Mouse (Mus musculus) forebrain, embryonic 10.5 days (tissue): ENCODE measurements around the gene Chpf. TPM values are rescaled to one million over a fixed set of nuclear protein-coding genes. Genes with fewer than 3 reads are reported as not detected.
A peak's percentile ranks its signal among the peaks of the same experiment; 100 is the strongest.

ENCODE experiments used
- DNase-seq: peaks from one replicate; pipeline ENCODE4 v3.0.0-alpha.2; 2017; ENCODE audit warnings: low spot score; ENCODE audit errors: extremely low spot score
- H3K27ac ChIP-seq: fragments of 300-500 bp; sonication (generic); 2 replicates; pipeline ENCODE4 v1.5.1; 2016; ENCODE audit warnings: mild to moderate bottlenecking
- H3K27me3 ChIP-seq: fragments of 300-500 bp; sonication (generic); 2 replicates; pipeline ENCODE4 v1.6.1; 2016; ENCODE audit warnings: mild to moderate bottlenecking; ENCODE audit not compliant: poor library complexity, severe bottlenecking
- H3K36me3 ChIP-seq: fragments of 300-500 bp; sonication (generic); replicated peaks from 2 replicates; pipeline ENCODE4 v1.6.1; 2016; ENCODE audit warnings: mild to moderate bottlenecking, moderate library complexity
- H3K4me1 ChIP-seq: fragments of 300-500 bp; sonication (generic); 2 replicates; pipeline ENCODE4 v1.6.1; 2016
- H3K4me3 ChIP-seq: fragments of 300-500 bp; sonication (generic); 2 replicates; pipeline ENCODE4 v1.5.1; 2016; ENCODE audit warnings: mild to moderate bottlenecking, moderate library complexity
- H3K9me3 ChIP-seq: fragments of 300-500 bp; sonication (generic); 2 replicates; pipeline ENCODE4 v1.6.1; 2016; ENCODE audit warnings: mild to moderate bottlenecking, moderate library complexity
- WGBS: fragments of 180-500 bp; shearing (Covaris S2); methylation state at CpG from one replicate; pipeline ENCODE4 v1.1.7; 2016; 5-methylcytosine and 5-hydroxymethylcytosine counted together
- polyA plus RNA-seq: library from polyadenylated mRNA; unstranded; fragments of >200 nt; fragmentation: Nextera tagmentation; extraction: Ambion mirVana; gene quantifications from 2 replicates; pipeline ENCODE4 v1.2.1, GENCODE M21; 2016

Gene Chpf
- polyA plus RNA-seq, 1 experiment from 2014 or later: 20.1 TPM

DNA sequence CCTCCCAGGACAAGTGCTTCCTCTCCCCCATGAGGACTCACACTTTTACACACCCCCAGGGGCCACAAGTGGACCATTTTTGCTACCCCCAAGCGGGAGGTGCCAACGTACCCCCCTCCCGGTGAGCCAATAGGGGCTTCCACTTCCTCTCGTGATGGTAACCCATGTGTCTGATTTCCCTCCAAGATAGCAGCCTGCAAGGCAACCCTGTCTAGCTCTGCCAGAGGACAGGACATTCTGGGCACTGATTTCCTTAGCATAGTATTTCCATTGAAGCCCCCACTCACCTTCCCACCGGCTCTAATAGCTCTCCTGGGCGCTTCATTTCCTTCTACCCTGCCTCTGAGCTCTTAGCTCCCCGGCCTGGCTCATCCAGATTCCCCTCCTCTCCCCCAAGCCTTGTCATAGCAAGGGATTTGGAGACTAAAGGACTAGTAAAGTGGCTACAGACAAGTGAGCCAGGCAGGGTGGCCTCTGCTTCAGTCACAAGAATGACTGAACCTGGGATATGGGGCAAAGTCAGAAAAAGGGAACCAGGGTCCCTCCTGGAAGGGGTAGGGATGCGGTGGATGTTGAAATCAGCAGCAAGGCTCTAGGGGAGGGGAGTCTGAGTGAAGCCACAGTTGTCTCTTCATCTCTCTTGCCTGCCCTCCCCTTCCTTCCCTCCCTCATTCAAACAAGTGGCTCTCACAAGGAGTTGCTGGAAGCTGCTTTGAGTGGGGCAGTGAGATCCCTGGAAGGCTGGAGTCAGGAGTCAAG is 29.6 kb downstream of the Chpf start:
- Histone ChIP-seq H3K4me1 (peaks cover 100% of the 10 kb centered on the region), H3K27ac (peak overlapping the region; percentile 80)

DNA sequence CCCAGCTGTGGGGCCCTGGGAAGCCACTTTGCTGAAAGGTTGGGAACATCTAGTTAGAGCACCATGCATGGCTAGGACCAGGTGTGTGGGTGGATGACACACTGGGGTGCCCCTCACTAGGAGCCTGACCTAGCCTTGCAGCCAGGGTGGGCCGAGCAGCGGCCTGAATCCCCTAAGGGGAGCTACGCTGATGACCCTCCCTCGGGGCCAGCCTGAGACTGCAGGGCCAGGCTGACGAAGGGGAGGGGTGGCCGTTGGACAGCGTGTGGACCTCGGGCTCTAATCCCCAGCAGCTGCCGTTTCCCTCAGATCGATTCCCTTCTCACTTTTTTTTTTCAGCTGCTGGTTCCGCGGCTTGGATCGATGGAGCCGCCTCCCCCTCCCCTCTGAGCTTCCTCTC is 30.2 kb downstream of the Chpf start:
- no peak for DNase-seq
- H3K36me3 ChIP-seq: no peaks in the 10 kb centered on the region
- H3K9me3 ChIP-seq: no peaks in the 10 kb centered on the region
- H3K4me3 ChIP-seq: peak overlapping the region; percentile 19; the same call in 1 of the 2 replicates
- WGBS: 0% methylated on average over 14 of the region's 14 CpGs
- peaks cover 100% of the 10 kb centered on the region for H3K27me3 ChIP-seq
- peak overlapping the region; percentile 80 for H3K27ac ChIP-seq
- peaks cover 100% of the 10 kb centered on the region for H3K4me1 ChIP-seq

More for the DNA sequence above, 29.6 kb downstream of the Chpf start:
- H3K9me3 ChIP-seq: no peaks in the 10 kb centered on the region
- H3K4me3 ChIP-seq: peak overlapping the region; percentile 46
- no peaks in the 10 kb centered on the region for H3K36me3 ChIP-seq
- no peak for DNase-seq
- 4% methylated on average over 8 of the region's 8 CpGs for WGBS
- peaks cover 100% of the 10 kb centered on the region for H3K27me3 ChIP-seq

DNA sequence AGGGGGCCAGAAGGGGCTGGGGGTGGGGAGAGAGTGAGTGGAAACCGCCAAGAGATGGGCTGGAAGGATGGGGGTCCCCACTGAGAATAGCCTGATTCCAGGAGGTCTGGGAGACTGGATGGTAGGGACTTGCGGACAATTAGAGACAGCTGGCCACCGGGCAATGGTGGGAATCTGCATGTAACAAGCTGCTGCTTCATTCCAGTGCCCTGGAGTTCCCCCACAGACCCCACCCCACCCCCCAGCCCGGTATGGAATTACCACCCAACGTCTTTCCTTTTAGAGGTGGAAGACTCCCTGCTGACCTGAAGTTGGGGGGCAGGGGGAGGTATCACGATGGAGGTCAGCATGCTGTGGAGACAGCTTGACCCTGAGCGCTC is 31.1 kb downstream of the Chpf start:
- Histone ChIP-seq H3K27me3 (peaks cover 100% of the 10 kb centered on the region), H3K9me3 (no peaks in the 10 kb centered on the region), H3K27ac (peak overlapping the region; percentile 80), H3K36me3 (no peaks in the 10 kb centered on the region), H3K4me1 (peaks cover 100% of the 10 kb centered on the region), H3K4me3 (peak overlapping the region; percentile 33)
- no peak for DNase-seq
- 0% methylated on average over 7 of the region's 7 CpGs for WGBS

DNA sequence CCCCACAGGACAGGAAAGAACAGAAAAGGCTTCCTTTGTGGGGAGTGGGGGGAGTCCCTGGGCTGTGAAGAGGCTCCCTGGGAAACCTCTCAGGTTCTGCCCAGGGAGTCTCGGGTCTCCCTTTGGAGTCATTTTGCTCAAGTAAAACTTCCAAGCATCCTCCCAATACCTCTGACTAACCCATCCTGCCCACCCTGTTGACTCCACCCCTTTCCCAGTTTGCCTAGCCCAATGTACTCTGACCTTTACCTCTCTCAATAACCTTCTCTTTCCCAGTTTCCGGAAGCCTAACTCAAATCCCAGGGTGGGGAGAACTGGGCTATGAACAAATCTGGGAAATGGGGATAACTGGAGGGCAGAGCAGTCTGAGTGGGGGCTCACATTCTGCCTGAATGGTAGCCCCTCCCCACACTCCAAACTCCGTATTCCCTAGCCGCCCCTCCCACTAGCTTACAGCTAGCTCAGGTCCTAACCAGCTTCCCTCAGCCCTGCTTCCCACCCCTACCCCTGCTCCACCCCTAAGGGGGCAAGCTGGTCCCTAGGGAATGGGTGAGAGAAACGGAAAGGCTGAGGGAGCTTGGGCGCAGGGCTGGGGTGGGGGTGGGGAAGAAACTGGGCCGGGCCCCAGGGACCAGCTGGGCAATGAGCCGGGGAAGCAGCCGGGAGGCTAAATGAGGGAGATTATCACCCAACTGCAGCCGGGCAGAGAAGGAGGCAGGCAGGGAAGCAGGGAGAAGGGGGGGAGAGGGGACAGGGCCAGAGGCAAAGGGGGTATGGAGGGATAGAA is 31.6 kb downstream of the Chpf start:
- Histone ChIP-seq H3K4me1 (peaks cover 100% of the 10 kb centered on the region), H3K36me3 (0 out of 2 replicates have a peak, but pooled peaks cover 1% of the 10 kb centered on the region), H3K27me3 (peaks cover 100% of the 10 kb centered on the region), H3K9me3 (no peaks in the 10 kb centered on the region), H3K27ac (peak overlapping the region; percentile 80), H3K4me3 (peak overlapping the region; percentile 47)
- WGBS: 1% methylated on average over 10 of the region's 10 CpGs
- peak; percentile 45 for DNase-seq

DNA sequence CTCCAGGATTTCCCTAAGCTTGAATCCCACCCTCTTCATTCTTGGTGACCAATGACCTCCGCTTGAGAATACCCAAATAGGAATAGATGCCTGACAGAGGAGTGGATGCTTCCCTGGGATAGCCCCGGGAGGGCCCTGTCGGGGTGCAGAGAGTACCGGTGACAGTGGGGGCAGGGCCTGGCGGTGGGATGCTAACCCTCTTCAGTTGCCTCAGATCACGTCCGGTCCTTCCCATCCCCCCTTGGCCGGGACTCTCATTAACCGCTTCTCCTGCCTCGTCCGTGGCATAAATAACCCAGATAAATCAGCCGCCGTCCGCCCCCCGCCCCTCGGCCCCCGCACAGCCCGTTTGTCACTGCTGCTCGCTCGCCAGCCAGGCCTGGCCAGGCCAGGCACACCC is 32.5 kb downstream of the Chpf start:
- H3K36me3 ChIP-seq: peaks cover 8% of the 10 kb centered on the region; the same call in 1 of the 2 replicates
- 2% methylated on average over 20 of the region's 20 CpGs for WGBS
- H3K4me3 ChIP-seq: peak overlapping the region; percentile 47
- H3K27ac ChIP-seq: peak overlapping the region; percentile 80
- no peaks in the 10 kb centered on the region for H3K9me3 ChIP-seq
- DNase-seq: peak; percentile 46
- H3K4me1 ChIP-seq: peaks cover 100% of the 10 kb centered on the region
- peaks cover 99% of the 10 kb centered on the region for H3K27me3 ChIP-seq

DNA sequence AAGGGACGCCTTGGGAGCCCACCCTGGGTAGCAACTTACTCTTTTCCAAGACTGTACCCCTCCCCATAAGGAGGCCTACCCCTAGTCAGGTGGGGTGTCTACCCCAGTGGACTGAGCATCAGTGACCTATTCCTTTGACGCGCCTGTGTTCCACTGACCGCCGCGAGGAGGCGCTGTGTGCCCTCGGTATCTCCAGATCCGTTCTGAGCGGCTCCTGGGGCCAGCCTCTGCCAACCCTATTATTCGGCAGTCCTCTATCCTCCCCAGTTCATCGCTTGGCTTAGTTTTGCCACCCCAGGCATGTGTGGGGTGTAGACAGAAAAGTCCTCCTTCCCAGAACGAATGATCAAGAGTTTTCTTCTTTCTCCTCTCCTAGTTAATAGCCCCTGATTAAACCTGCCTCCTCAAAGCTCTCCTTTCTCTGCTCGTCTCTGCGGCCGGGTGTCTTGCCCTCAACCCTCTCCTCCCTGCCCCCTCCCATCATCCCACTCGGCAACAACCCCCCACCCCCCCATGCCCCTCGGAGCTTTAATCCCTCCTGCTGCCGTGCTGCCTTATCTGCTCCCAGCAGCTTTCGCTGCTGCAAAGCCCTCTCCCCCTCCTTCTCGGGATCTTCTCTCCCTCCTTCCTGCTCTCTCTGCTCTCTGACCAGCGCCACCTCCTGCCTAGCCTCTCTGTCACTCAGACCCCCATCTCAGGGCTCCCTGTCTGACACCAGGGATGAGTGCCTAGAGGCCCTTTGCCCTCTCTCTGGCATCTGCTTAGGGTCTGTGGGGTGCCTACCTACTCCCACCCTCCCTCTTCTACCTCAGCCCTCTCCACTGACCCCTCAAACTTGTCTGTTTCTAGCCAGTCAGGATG is 33.1 kb downstream of the Chpf start:
- H3K4me1 ChIP-seq: peaks cover 95% of the 10 kb centered on the region
- peak; percentile 82 for DNase-seq
- peaks cover 92% of the 10 kb centered on the region for H3K27me3 ChIP-seq
- no peaks in the 10 kb centered on the region for H3K9me3 ChIP-seq
- under 1% methylated on average over 22 of the region's 22 CpGs for WGBS
- H3K27ac ChIP-seq: peak overlapping the region; percentile 80
- peaks cover 11% of the 10 kb centered on the region for H3K36me3 ChIP-seq
- peak overlapping the region; percentile 47 for H3K4me3 ChIP-seq

DNA sequence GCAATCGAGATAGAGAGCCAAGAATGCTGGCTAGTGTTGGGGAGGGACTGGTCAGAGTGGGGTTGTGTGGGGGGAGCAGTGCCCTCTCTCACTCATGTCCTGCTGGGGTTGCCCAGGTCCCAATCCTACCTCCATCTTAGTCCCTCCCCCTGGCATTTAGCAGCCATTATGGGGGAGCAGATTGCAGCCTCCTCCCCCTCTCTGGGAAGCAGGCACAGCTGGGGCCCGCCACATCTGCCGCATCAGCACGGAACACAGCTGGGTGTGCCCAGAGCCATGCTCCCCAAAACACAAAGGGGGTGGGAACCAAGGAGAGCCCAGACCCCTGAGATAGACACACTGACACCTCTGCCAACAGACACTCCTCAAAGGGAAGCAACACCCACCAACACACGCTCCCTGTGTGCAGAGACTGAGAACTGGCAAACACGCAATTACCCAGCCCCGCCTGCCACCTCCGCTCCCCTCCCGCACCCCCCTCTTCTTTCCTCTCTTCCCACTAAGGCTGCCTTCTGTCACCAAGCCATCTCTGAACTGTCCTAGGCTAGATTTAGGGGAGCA is 33.9 kb downstream of the Chpf start:
- no peak for DNase-seq
- Histone ChIP-seq H3K4me1 (peaks cover 88% of the 10 kb centered on the region), H3K27me3 (peaks cover 85% of the 10 kb centered on the region), H3K27ac (peak overlapping the region; percentile 80), H3K36me3 (peaks cover 18% of the 10 kb centered on the region), H3K4me3 (peak overlapping the region; percentile 47), H3K9me3 (no peaks in the 10 kb centered on the region)
- WGBS: 17% methylated on average over 9 of the region's 9 CpGs

DNA sequence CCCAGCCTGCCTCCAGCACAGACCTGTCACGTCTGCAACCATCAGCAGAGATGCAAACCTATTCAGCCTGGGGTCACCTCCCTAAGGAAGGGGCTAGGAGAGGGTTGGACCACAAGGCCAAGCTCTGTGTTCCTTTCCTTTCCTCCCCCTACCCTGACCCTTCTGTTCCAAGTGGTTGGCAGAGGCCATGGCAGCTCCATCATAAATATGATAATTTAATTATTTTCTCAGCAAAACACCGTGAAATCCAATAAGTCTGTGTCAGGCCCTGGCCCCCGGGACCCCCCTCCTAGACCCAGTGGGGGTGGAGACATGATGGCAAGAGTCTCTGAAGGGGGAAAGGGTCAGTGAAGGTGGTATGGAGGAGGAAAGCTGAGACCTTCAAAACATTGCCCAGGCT is 34.9 kb downstream of the Chpf start:
- 37% methylated on average over 3 of the region's 3 CpGs for WGBS
- Histone ChIP-seq H3K4me3 (0 out of 2 replicates have a peak overlapping the region, but pooled peaks have one; percentile 4), H3K27ac (peak overlapping the region; percentile 81), H3K27me3 (peaks cover 75% of the 10 kb centered on the region), H3K4me1 (peaks cover 77% of the 10 kb centered on the region), H3K9me3 (no peaks in the 10 kb centered on the region), H3K36me3 (peaks cover 20% of the 10 kb centered on the region)
- DNase-seq: no peak

DNA sequence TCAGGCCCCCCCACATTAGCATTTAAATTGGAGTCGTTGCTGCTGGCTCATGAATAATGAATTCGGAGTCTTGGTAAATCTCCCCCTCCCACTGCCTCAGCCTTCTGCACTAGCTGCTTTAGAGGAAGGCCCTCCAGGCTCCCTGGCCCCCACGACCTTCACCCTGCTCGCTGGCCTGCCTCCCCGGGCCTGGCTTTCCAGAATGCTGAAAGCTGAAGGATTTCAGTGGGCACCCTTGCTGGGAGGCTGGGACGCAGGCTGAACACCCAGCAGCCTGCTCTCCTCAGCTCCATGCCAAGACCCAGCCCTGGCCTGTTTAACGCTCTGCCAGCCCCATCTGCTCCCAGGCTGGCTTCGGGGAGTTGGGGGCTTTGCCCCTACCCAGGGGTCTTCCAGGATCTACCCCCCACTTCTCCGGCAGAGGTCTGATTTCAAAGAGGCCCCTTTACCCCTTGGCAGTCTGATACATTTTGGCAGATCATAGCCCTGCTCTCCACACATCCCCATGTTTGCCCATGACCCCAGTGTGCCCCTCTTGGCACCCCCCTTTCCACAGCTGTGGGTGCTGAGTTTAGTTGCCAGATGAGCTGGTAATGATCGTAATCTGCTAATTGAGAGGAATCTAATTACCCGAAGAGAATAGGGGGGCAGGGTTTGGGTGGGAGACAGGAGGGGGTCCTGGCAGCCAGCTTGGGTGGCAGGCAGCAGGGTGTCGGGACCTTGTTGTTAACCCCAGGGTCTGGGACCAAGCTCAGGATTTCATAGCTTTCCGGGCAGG is 35.7 kb downstream of the Chpf start:
- peaks cover 70% of the 10 kb centered on the region for H3K27me3 ChIP-seq
- H3K4me1 ChIP-seq: peaks cover 76% of the 10 kb centered on the region
- peak overlapping the region; percentile 81 for H3K27ac ChIP-seq
- no peak for DNase-seq
- no peaks in the 10 kb centered on the region for H3K9me3 ChIP-seq
- 20% methylated on average over 13 of the region's 13 CpGs for WGBS
- peaks cover 20% of the 10 kb centered on the region for H3K36me3 ChIP-seq
- peak overlapping the region; percentile 4; the same call in 1 of the 2 replicates for H3K4me3 ChIP-seq

DNA sequence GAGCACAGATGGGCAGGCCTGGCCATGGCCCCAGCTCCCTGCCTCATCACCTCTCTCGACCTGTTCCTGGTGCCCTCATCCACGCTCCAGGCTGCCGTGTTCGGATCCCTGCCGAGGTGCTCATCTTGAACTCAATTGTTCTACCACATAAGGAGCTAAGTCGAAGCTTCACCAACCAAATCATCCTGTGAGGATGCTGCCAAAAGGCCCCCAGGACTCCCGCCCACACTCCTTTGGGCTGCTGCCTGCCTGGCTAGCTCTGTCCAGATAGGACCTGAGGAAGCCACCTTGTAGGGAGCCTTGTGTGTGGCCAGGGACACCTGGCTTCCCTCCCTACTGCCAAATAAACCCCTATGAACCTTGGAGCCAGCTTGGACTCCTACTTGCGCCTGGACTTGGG is 36.3 kb downstream of the Chpf start:
- no peak for DNase-seq
- no peaks in the 10 kb centered on the region for H3K9me3 ChIP-seq
- peak overlapping the region; percentile 81 for H3K27ac ChIP-seq
- peaks cover 64% of the 10 kb centered on the region for H3K27me3 ChIP-seq
- peak overlapping the region; percentile 4; the same call in 1 of the 2 replicates for H3K4me3 ChIP-seq
- peaks cover 69% of the 10 kb centered on the region for H3K4me1 ChIP-seq
- 37% methylated on average over 8 of the region's 8 CpGs for WGBS
- peaks cover 20% of the 10 kb centered on the region for H3K36me3 ChIP-seq

DNA sequence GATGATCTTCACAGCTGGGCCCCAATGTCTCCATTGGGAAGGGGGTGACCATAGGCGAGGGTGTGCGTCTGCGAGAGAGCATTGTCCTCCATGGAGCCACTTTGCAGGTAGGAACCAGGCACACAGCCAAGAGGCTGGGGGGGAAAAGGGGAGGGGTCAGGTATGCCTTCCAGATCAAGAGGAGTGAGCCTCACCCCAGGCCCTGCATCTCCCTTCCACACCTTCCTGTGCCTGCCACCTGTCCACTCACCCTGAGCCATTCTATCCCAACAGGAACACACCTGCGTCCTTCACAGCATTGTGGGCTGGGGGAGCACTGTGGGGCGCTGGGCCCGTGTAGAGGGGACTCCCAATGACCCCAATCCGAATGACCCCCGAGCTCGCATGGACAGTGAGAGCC is 36.9 kb downstream of the Chpf start:
- peaks cover 64% of the 10 kb centered on the region for H3K4me1 ChIP-seq
- no peak overlapping the region for H3K4me3 ChIP-seq
- WGBS: 76% methylated on average over 9 of the region's 9 CpGs
- no peaks in the 10 kb centered on the region for H3K9me3 ChIP-seq
- peaks cover 20% of the 10 kb centered on the region for H3K36me3 ChIP-seq
- peaks cover 57% of the 10 kb centered on the region for H3K27me3 ChIP-seq
- H3K27ac ChIP-seq: peak overlapping the region; percentile 81
- DNase-seq: no peak
